Mouse (Mus musculus) MEL-GATA-1-ER (cell line): Measurements from ENCODE around the gene Apoc4.
"Not testable (repeated sequence)": the region's sequence is repeated elsewhere in the genome, so short reads cannot be mapped to it uniquely, and the experiment has no call there.

ENCODE experiments used
- DNase-seq: peaks from one replicate; pipeline ENCODE4 v3.0.0-alpha.2; 2012; ENCODE audit warnings: low read depth; ENCODE audit errors: extremely low read depth

Gene Apoc4

DNA sequence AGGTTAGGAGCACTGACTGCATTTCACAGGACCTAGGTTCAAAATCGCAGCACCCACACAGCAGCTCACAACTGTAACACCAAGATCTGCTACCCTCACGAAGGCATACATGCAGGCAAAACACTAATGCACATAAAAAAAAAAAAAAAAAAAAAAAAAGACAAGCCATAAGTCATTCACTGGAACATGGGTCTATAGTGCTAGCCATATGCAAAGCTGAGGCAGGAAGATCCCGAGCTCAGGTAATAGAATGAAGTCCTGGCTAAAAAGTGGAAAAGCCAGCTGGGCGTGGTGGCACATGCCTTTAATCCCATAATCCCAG, 18.5 kb upstream of the Apoc4 start:
- no peak for DNase-seq

DNA sequence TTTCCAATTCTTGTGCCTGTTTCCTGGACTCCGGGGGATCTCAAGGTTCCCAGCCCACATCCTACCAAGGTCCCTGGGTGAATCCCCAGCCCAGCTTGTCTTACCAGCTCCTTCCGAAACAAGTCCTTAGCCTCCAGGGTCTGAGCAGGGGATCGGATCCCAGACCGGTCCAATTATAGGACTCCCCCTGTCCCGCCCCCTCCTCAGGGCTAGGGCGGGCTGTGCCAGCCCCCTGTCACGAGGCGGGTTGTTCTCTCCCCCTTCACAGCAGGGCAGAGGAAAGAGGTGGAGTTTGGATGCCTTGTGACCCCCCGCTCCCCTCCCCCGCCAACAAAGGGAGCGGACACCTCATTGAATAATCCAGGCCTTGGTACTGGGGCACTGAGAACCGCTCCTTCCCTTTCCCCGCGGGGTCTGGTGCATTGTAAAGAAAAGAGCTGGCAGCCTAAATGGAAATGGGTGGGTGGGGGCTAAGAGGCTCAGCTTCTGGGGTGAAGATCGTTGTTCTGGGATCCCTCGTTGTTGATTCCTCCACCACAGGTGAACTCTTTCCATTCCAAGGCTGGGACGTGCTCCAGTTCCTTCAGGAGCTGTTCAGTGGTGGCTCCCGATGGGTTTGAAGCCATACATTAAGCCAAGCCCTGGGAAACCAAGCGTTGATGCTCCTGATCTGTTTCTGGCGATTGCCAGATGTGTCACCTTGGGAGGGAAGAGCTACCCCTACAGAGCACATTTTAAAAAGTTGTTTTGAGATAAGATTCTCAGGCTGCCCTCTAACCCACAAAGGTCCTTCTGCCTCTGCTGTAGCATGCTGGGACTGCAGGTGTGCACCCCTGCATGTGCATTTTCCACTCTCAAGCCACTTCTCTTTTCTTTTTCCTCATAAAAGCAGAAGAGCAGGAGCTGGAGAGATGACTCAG, 17.9 kb upstream of the Apoc4 start, which contains the start of gene Apoe:
Gene Apoe, minus strand, starts transcription at position 282 of the 920 bp plus-strand sequence.
- DNase-seq: peak; percentile 26

DNA sequence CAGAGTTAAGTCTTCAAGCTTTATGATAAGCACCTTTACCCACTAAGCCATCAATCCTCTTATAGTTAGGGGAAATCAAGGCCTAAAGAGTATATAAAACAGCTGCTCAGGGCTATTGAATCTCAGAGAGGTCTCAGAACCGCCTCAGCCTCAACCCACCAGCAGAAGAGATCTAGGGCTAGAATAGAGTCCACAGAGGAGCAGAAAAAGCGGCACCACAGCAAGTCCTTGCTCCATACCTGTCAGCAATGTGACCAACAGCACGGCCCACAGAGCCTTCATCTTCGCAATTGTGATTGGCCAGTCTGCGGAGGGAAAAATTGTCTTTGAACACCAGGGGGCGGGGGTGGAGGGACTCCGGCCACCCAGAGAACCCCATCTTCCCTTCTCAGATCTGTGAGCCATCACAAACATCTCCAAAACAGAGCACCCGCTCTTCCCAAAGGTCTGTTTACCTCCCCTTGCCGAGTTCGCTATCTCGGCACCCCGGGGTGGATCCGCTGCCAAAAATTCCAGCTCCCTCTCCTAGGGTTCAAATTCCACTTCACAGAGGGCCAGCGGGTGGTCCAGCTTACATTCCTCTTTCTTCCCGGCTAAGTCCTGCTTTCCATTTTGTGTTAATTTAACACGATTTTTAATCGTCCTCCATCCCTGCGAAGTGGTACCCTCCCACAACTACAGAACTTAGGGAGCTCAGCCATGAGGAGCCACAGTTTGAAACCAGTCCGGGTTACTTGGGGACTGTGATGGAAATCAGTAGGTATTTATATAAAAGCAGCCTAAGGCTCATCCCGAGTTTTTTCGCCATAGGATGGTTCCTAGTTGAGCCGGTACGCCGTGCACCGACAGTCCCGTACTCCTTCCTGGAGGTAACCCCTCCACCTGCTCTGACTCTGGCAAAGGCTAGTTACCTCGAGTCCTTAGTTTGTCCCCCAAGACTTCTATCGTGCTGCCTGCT, 16.9 kb upstream of the Apoc4 start:
- DNase-seq: no peak

DNA sequence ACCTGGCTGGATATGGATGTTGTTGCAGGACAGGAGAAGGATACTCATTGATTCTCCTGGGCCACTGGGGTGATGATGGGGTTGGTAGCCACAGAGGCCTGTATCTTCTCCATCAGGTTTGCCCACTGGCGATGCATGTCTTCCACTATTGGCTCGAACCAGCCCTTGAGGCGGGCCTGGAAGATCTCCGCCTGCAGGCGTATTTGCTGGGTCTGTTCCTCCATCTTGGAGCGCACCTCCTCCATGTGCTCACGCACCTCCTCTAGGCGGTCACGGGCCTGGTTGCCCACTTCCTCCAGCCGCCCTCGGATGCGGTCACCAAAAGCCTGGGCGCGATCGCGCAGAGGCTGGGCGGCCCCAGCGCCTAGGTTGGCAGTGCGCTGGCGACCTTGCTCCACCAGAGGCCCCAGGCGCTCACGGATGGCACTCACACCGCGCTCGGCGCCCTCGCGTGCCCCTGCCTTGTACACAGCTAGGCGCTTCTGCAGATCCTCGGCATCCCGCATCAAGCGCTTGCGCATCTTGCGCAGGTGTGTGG, 15.1 kb upstream of the Apoc4 start:
- no peak for DNase-seq

DNA sequence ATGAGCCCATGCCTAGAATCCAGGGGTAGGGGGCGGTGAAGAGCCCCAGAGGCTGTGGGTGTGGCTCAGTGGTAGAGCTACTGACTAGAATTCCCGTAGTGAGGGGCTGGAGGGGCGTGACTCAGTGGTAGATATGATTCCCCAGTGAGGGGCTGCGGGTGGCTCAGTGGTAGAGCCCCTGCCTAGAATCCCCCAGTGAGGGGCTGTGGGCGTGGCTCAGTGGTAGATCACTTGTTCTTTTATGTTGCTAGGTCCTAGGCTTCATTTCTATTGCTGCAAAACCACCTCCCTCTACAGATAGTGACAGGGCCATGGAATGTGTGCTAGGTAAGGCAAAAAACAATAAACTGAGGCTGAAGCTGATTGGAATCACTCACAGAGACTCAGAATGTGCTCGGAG, 14.6 kb upstream of the Apoc4 start:
- DNase-seq: no peak

DNA sequence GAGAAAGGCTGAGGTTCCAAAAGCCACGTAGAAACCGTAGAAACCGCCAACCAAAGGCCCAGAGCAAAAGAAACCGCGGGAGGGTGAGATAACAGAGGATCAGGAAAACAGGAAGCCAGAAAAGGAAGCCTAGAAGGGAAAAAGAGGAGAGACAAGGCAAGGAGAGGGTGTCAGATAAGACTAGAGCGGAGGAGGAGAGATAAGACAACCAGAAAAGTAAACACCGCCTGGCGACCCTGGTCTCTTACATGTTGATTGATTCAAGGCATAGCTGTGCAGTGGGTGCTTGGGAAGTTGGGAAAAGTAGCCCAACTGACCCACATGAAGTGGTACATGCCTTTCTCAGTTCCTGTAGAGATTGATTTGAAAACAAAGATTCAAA, 13.9 kb upstream of the Apoc4 start:
- DNase-seq: peak; percentile 69

DNA sequence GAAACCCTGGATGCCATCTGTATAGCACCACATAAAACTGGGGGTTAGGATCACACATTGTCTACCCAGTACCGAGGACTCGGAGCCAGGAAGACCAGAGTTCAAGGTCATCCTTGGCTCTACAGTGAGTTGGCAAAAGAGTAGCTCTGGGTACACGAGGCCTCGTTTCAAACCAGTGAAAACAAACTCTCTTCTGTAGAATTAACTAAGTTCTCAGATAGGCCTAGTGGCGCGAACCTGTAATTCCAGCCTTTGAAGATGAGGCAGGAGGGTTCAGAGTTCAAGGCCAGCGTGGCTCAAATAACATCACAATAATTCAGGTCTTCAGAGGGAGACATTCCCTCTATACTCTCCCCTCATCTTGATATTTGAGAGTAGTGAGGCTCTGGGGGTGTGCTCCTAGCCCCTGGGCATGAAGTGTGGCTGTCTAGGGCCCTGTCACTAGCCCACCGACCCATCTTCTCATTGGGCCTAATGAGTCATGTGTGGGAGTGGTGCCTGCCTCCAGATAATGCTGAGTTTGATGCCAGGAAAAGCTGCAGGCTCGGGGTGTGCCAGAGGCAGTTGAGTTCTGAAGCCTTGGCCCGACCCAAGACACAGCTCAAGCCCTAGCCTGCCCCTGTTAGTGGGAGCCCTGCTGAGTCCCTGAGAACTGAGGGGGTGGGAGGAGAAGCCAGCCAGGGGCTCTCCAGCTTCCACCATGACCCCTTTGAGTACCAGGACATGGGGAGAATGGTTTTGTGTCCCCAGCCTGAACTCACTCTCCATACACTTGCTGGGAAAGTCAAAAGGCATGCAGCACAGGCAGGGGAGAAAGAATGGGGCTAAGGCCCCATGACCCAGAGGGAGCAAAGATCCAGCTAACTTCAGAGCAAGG, 13.3 kb upstream of the Apoc4 start:
- no peak for DNase-seq

DNA sequence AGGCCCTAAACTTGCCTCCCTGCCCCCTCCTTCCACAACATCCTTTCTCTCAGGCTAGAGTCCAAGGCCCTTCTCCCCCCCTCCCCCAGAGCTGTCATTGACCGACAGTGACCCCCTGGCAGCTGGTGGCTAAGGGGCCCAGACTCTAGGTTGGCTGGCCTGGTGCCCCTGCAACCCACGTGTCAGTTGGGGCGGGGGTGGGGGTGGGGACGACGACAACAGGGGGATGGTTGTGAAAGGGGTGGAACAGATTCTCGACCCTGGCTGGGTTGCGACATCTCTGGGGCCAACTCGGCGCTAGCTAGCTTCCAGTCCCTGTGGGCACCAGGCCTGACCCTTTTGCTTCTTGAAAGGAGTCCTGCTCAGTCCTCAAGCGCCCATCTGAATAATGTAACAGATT, 12.1 kb upstream of the Apoc4 start:
- no peak for DNase-seq

DNA sequence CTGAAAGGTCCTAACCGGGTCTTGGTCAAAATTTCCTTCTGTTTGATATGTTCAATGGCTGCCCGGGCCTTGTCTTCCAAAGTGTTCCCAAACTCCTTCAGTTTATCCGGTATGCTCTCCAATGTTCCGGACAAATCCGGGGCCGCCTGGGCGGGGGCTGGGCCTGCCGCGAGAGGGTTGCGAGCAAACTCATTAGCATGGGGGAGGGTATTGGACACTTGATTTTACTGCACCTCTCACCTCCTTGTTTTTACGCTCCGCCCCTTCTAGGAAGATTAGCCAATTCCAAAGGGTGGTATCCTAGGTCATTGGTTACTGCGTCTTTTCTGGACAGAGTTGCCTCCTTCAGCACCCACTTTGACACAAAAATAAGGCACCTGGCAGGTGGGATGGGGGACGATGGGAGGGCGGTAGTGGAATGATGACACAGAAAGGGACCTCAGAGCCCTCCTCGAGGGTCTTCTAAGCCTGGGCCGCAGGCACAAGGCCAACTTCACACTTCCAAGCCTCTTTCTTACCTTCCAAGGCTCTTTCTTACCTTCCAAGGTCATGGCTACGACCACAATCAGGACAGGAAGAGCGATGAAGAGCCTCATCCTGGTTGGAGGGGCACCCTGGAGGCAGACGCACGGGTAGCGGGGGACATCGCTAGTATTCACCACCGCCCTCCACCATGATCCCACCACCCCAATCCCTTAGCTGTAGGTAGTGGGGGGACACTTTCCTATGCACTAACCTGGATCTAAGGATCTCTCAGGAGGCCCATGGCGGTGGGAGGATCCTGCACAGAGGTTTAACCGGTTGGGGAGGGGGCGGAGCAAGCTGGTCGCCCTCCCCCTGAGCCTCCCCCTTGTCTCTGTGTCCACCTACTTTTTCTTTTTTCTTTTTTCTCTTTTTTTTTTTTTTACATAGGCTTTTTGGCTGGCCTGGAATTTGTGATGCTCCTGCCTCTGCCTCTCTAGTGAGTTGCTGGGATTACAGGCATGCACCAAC, 10.9 kb upstream of the Apoc4 start, which contains the start of gene Apoc1:
Gene Apoc1, minus strand, starts transcription at position 788 of the 993 bp plus-strand sequence.
- DNase-seq: no peak

DNA sequence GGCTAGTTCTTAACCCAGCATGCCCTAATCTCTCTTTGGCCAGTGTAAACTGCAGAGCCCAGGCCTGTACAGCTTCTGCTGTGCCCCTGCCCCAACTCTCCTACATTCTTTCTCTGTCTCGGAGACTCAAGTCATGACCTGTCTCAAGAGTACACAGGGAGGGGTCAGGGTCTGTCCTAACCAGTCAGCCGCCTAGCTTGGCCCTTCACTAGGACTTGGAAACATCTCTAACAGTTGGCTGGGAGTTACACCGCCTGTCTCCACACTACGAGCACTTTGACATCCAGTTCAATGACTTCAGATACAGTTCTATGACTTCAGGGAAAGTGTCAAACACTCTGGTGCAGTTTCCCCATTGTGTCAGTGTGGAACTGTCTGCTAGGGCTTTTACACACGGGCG, 10.2 kb upstream of the Apoc4 start:
- no peak for DNase-seq

DNA sequence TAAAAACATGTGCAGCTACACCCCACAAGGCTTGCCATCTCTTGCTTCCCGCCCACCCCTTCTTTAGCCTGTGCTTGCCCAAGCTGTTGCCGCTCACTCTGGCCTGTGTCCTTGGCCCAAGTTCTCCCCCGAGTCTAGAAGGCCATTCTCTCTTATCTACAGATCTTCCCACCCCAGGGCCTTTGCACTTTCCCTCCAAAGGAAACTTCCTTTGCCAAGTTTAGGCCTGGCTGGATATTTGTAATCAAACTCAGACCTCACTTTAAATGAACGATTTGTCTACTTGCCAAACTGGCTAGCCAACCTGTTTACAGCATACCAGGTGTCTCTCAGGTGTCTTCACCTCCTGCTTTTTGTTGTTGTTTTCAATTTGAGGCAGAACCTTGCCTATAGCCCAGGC, 9.6 kb upstream of the Apoc4 start:
- DNase-seq: no peak

DNA sequence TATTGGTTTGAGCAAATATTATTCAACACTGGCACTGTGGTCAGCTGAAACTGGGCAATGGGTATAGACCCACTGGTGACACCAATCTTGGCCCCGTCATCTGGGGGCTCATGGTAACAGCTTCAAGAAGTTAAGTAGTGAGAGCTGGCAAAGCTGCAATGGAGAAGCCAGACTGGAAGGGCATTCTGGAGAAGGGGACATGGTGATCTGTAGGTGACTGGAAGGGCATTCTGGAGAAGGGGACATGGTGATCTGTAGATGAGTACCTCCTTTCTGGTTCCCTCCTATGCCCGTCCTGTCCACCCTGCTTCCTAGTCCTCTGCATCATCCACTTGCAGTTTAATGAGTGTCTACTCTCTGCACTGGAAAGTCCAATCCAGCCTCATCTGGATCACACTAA, 7.3 kb upstream of the Apoc4 start:
- no peak for DNase-seq

DNA sequence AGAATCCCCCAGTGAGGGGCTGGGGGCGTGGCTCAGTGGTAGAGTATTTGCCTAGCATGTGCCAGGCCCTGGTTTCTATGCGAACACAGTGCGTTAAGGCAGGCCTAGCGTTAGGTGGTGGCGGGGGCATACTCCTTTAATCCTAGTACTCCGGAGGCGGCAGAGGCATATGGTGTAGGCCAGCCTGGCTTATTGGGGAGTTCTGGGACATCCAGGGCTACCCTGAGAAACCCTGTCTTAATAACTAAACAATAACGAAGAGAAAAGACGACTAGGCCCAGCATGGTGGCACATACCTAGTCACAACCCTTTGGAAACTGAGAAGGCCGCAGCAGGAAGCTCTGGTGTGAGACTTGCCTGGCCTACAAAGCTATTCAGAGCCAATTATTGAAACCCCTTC, 6.8 kb upstream of the Apoc4 start:
- no peak for DNase-seq

DNA sequence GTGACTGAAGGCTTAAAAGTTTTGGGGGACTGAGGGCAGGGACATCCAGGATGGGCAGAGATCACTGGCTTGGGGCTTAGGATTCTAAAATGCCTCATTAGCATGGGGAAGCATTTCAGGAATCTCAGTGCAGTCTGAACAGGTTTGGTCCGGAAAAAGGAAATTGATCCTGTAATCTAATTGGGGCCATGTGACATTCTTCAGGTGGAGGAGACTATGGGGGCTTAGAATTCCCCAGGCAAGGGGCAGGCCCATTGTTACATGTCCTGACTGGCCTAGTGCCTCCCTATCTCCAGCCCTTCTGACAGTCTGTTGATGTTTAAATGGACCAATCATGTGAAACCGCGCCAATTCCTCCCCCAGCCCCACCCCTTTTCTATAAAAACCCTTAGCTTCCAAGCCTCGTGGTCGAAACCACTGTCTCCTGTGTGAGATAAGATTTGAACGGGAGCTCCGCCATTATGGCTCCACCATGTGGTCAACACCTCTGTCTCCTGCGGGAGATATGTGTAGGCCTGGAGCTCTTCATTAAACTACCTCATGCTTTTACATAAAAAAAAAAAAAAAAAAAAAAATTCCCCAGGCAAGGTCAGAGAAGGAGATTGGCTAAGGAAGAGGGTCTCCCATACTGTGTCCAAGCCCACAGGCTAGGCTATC, 5.8 kb upstream of the Apoc4 start:
- DNase-seq: not testable (repeated sequence)

DNA sequence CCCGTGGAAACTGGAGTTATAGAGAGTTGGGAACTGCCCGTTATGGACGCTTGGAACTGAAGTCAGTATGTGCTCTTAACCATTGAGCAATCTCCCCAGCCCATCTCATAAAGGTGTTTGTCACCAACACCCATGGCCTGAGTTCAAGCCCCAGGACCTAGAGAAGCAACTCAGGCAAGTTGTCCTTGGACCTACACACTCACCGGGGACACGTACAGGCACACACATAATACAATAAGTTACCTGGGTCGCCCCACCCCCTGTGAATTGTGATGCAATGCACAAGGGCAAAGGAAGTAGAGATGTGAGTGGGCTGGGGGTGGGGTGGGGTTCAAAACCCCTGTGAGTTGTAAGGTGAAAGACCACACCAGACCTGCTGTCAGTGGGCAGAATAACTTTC, 5.2 kb upstream of the Apoc4 start:
- no peak for DNase-seq

DNA sequence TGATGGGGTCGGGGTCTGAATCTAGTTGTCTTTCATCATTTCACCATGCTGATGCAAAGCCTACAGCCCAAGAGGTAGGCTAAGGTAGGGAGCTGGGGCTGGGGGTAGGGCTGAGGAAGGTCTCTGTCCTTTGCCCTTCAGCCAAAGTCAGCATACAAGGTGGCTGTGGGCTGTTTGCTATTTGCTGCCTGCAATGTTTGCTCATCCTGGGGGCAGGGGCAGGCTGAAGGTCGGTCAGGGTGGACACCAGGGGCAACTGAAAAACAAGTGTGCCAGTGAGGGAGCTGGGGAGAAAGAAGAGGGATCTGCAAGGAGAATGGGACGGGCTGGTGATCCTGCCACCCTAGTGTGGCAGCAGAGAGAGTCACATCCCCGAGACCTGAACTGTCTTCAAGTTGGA, 4.1 kb upstream of the Apoc4 start:
- no peak for DNase-seq

DNA sequence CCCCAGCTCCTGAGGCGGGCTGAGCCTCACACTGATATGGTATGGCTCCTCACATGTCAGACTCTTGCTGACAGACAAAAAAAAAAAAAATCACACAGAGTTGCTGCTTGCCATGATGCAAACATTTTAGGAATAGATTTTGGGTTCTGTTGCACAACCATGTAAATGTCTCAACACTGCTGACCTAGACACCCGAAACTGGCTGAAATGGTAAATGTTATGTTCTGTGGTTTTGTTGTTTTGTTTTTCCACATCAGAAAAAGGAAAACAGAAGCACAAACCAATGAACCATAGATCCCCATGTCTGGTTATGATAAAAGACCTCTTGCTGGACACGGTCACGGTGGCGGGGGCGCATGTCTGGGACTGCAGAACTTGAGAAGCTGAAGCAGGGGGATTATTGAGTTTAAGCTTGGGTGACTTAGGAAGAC, 2.5 kb upstream of the Apoc4 start:
- DNase-seq: no peak

DNA sequence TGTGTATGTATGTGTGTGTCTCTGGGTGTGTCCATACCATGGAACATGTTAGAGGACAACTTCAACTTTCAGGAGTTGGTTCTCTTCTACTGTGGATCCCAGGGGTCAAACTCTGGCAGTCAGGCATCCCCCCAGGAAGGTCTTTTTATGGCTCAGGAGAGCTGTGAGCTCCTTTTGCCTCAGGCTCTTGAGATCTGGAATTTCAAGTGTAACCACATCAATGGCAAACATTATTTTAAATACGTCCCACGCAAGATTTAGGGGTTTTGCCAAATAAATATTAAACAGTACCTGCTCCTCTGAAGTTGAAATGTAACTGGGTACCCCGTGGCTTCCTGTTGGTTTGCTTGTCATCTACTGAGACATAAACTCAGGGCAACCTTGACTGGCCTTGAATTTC, 1.7 kb upstream of the Apoc4 start:
- DNase-seq: no peak

DNA sequence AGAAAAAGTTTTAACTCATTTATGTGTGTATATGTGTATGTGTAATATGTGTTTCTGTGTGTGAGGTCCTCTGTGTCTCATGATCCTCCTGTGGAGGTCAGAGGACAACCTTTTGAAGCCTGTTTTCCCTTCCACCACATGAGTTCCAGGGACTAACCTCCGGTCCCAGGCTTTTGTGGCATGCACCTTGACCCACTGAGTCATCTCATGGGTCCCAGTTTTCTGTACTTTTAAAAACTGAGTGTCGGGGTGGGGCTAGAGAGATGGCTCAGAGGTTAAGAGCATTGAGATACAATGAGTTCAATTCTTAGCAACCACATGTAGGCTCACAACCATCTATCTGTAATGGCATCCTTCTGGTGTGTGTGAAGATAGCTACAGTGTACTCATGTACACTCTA, 577 bp downstream of the Apoc4 start:
- no peak for DNase-seq
